Mouse (Mus musculus) heart, embryonic 15.5 days (tissue): ENCODE data around the gene 2410004B18Rik. TPM values are rescaled to one million over a fixed set of nuclear protein-coding genes. Genes with fewer than 3 reads are reported as not detected.
A peak's percentile ranks its signal among the peaks of the same experiment; 100 is the strongest.

Experiments
- ATAC-seq: fragments of 200-750 bp; cut with Nextera tagmentation; replicated peaks from 2 replicates; pipeline ENCODE4 v1.8.0; 2017; ENCODE audit warnings: low read depth, moderate TSS enrichment; ENCODE audit not compliant: insufficient number of reproducible peaks, insufficient read depth, low FRiP score
- H3K27ac ChIP-seq: fragments of 300-500 bp; sonication (generic); 2 replicates; pipeline ENCODE4 v1.5.1; 2015; ENCODE audit warnings: mild to moderate bottlenecking, inconsistent platforms
- H3K27me3 ChIP-seq: fragments of 300-500 bp; sonication (generic); 2 replicates; pipeline ENCODE4 v1.6.1; 2015; ENCODE audit warnings: inconsistent platforms
- H3K36me3 ChIP-seq: fragments of 300-500 bp; sonication (generic); 2 replicates; pipeline ENCODE4 v1.6.1; 2015; ENCODE audit warnings: mild to moderate bottlenecking, inconsistent platforms
- H3K4me1 ChIP-seq: fragments of 300-500 bp; sonication (generic); replicated peaks from 2 replicates; pipeline ENCODE4 v1.6.1; 2015; ENCODE audit warnings: inconsistent platforms
- H3K4me2 ChIP-seq: fragments of 300-500 bp; sonication (generic); 2 replicates; pipeline ENCODE4 v1.6.1; 2015; ENCODE audit warnings: inconsistent platforms, mild to moderate bottlenecking, moderate library complexity
- H3K4me3 ChIP-seq: fragments of 300-500 bp; sonication (generic); 2 replicates; pipeline ENCODE4 v1.5.1; 2015; ENCODE audit warnings: mild to moderate bottlenecking, inconsistent platforms
- H3K9ac ChIP-seq: fragments of 300-500 bp; sonication (generic); 2 replicates; pipeline ENCODE4 v1.6.1; 2015; ENCODE audit warnings: mild to moderate bottlenecking, inconsistent platforms
- H3K9me3 ChIP-seq: fragments of 300-500 bp; sonication (generic); replicated peaks from 2 replicates; pipeline ENCODE4 v1.6.1; 2016; ENCODE audit warnings: inconsistent platforms
- WGBS: fragments of 180-500 bp; shearing (Covaris S2); methylation state at CpG from one replicate; pipeline ENCODE4 v1.1.7; 2015; ENCODE audit warnings: mixed read lengths; 5-methylcytosine and 5-hydroxymethylcytosine counted together
- polyA plus RNA-seq: library from polyadenylated mRNA; unstranded; fragments of >200 nt; fragmentation: Nextera tagmentation; extraction: Ambion mirVana; gene quantifications from 2 replicates; pipeline ENCODE4 v1.2.1, GENCODE M21; 2015

2410004B18Rik gene
- polyA plus RNA-seq, 1 experiment from 2014 or later = 45.4 TPM

- H3K4me2 ChIP-seq = no peak overlapping the region
- 61% methylated on average over 9 of the region's 9 CpGs for WGBS
- H3K27me3 ChIP-seq = no peaks in the 10 kb centered on the region
- no peak for ATAC-seq
- no peak overlapping the region for H3K27ac ChIP-seq
- H3K4me3 ChIP-seq = no peak overlapping the region
- no peaks in the 10 kb centered on the region for H3K9me3 ChIP-seq
- peaks cover 7% of the 10 kb centered on the region for H3K4me1 ChIP-seq
- no peak overlapping the region for H3K9ac ChIP-seq
- H3K36me3 ChIP-seq = peaks cover 35% of the 10 kb centered on the region
These were observed 4.0 kb upstream of the 2410004B18Rik start for GRCm38 (mm10) chr3:145933845-145934244.

GRCm38 (mm10) chr3:145938405-145939349, 863 bp downstream of the 2410004B18Rik start:
- H3K4me3 ChIP-seq = peak overlapping the region; percentile 92
- peaks cover 20% of the 10 kb centered on the region; the same call in 1 of the 2 replicates for H3K36me3 ChIP-seq
- WGBS = 17% methylated on average over 49 of the region's 50 CpGs
- H3K4me2 ChIP-seq = peak overlapping the region; percentile 81
- no peaks in the 10 kb centered on the region for H3K9me3 ChIP-seq
- peak overlapping the region; percentile 75 for H3K27ac ChIP-seq
- H3K4me1 ChIP-seq = peaks cover 36% of the 10 kb centered on the region
- H3K9ac ChIP-seq = peak overlapping the region; percentile 91
- peak; percentile 49; the same call in 1 of the 2 replicates for ATAC-seq
- H3K27me3 ChIP-seq = no peaks in the 10 kb centered on the region

GRCm38 (mm10) chr3:145939402-145939801, 1.6 kb downstream of the 2410004B18Rik start:
- Histone ChIP-seq H3K4me1 (peaks cover 36% of the 10 kb centered on the region), H3K9me3 (no peaks in the 10 kb centered on the region), H3K9ac (no peak overlapping the region), H3K4me3 (peak overlapping the region; percentile 92), H3K27me3 (no peaks in the 10 kb centered on the region), H3K36me3 (peaks cover 23% of the 10 kb centered on the region), H3K27ac (no peak overlapping the region), H3K4me2 (peak overlapping the region; percentile 81)
- WGBS = 68% methylated on average over 12 of the region's 12 CpGs
- no peak for ATAC-seq

GRCm38 (mm10) chr3:145939971-145940370, 2.2 kb downstream of the 2410004B18Rik start:
- peaks cover 23% of the 10 kb centered on the region for H3K36me3 ChIP-seq
- ATAC-seq = no peak
- H3K4me1 ChIP-seq = peaks cover 36% of the 10 kb centered on the region
- WGBS = 80% methylated on average over 4 of the region's 4 CpGs
- no peak overlapping the region for H3K27ac ChIP-seq
- H3K9me3 ChIP-seq = no peaks in the 10 kb centered on the region
- peak overlapping the region; percentile 81; the same call in 1 of the 2 replicates for H3K4me2 ChIP-seq
- no peaks in the 10 kb centered on the region for H3K27me3 ChIP-seq
- H3K9ac ChIP-seq = no peak overlapping the region
- no peak overlapping the region for H3K4me3 ChIP-seq

- no peak for ATAC-seq
- Histone ChIP-seq H3K9ac (no peak overlapping the region), H3K27ac (no peak overlapping the region), H3K4me1 (peaks cover 49% of the 10 kb centered on the region), H3K9me3 (no peaks in the 10 kb centered on the region), H3K27me3 (no peaks in the 10 kb centered on the region), H3K4me2 (no peak overlapping the region), H3K36me3 (peaks cover 26% of the 10 kb centered on the region), H3K4me3 (no peak overlapping the region)
- WGBS = 4% methylated on average over 3 of the region's 3 CpGs
These were observed 4.2 kb downstream of the 2410004B18Rik start for GRCm38 (mm10) chr3:145941971-145942370.

- Histone ChIP-seq H3K9ac (no peak overlapping the region), H3K27me3 (no peaks in the 10 kb centered on the region), H3K4me3 (no peak overlapping the region), H3K4me1 (peaks cover 42% of the 10 kb centered on the region), H3K9me3 (no peaks in the 10 kb centered on the region), H3K36me3 (peaks cover 26% of the 10 kb centered on the region), H3K4me2 (no peak overlapping the region), H3K27ac (no peak overlapping the region)
- WGBS = 64% methylated on average over 7 of the region's 7 CpGs
- ATAC-seq = no peak
These were observed 6.5 kb downstream of the 2410004B18Rik start for GRCm38 (mm10) chr3:145944348-145944747.

GRCm38 (mm10) chr3:145945904-145946303, 8.1 kb downstream of the 2410004B18Rik start:
- H3K4me2 ChIP-seq = no peak overlapping the region
- no peak for ATAC-seq
- peaks cover 24% of the 10 kb centered on the region for H3K36me3 ChIP-seq
- H3K4me3 ChIP-seq = no peak overlapping the region
- H3K4me1 ChIP-seq = peaks cover 40% of the 10 kb centered on the region
- WGBS = 79% methylated on average over 3 of the region's 3 CpGs
- peak overlapping the region; percentile 88 for H3K27ac ChIP-seq
- no peaks in the 10 kb centered on the region for H3K27me3 ChIP-seq
- no peak overlapping the region for H3K9ac ChIP-seq
- no peaks in the 10 kb centered on the region for H3K9me3 ChIP-seq

GRCm38 (mm10) chr3:145946654-145947053, 8.8 kb downstream of the 2410004B18Rik start:
- Histone ChIP-seq H3K4me1 (peaks cover 37% of the 10 kb centered on the region), H3K27me3 (no peaks in the 10 kb centered on the region), H3K36me3 (peaks cover 24% of the 10 kb centered on the region), H3K9ac (no peak overlapping the region), H3K27ac (peak overlapping the region; percentile 88), H3K4me3 (no peak overlapping the region), H3K9me3 (no peaks in the 10 kb centered on the region), H3K4me2 (peak overlapping the region; percentile 25)
- 19% methylated on average over 2 of the region's 2 CpGs for WGBS
- ATAC-seq = 0 out of 2 replicates have a peak, but pooled peaks have one; percentile 41

GRCm38 (mm10) chr3:145947539-145948204, 9.9 kb downstream of the 2410004B18Rik start:
- Histone ChIP-seq H3K27me3 (no peaks in the 10 kb centered on the region), H3K9ac (no peak overlapping the region), H3K9me3 (no peaks in the 10 kb centered on the region), H3K4me1 (peaks cover 40% of the 10 kb centered on the region), H3K4me3 (no peak overlapping the region), H3K4me2 (no peak overlapping the region), H3K36me3 (peaks cover 23% of the 10 kb centered on the region), H3K27ac (0 out of 2 replicates have a peak overlapping the region, but pooled peaks have one; percentile 88)
- 49% methylated on average over 6 of the region's 6 CpGs for WGBS
- no peak for ATAC-seq

- H3K27ac ChIP-seq = peak overlapping the region; percentile 56
- no peaks in the 10 kb centered on the region for H3K27me3 ChIP-seq
- no peaks in the 10 kb centered on the region for H3K9me3 ChIP-seq
- peak overlapping the region; percentile 34; the same call in 1 of the 2 replicates for H3K9ac ChIP-seq
- peak overlapping the region; percentile 32 for H3K4me3 ChIP-seq
- 0 out of 2 replicates have a peak, but pooled peaks cover under 1% of the 10 kb centered on the region for H3K36me3 ChIP-seq
- peaks cover 42% of the 10 kb centered on the region for H3K4me1 ChIP-seq
- peak; percentile 68 for ATAC-seq
- WGBS = 8% methylated on average over 15 of the region's 15 CpGs
- peak overlapping the region; percentile 61 for H3K4me2 ChIP-seq
These were observed 12.4 kb downstream of the 2410004B18Rik start for GRCm38 (mm10) chr3:145950034-145950814.

- Histone ChIP-seq H3K9me3 (no peaks in the 10 kb centered on the region), H3K9ac (no peak overlapping the region), H3K4me3 (no peak overlapping the region), H3K4me1 (peaks cover 40% of the 10 kb centered on the region), H3K27me3 (no peaks in the 10 kb centered on the region), H3K27ac (peak overlapping the region; percentile 45; the same call in 1 of the 2 replicates), H3K4me2 (peak overlapping the region; percentile 61; the same call in 1 of the 2 replicates), H3K36me3 (no peaks in the 10 kb centered on the region)
- no peak for ATAC-seq
- 27% methylated on average over 5 of the region's 5 CpGs for WGBS
These were observed 13.0 kb downstream of the 2410004B18Rik start for GRCm38 (mm10) chr3:145950815-145951130.
